Mouse (Mus musculus) embryonic facial prominence, embryonic 12.5 days (tissue): Measurements from ENCODE around the gene Nkain2. TPM values are rescaled to one million over a fixed set of nuclear protein-coding genes. Genes with fewer than 3 reads are reported as not detected.

Experiments used
- ATAC-seq: fragments of 200-750 bp; cut with Nextera tagmentation; 2 replicates; pipeline ENCODE4 v1.8.0; 2017; ENCODE audit not compliant: insufficient number of reproducible peaks, insufficient read depth, low FRiP score, low TSS enrichment
- H3K27ac ChIP-seq: fragments of 300-500 bp; sonication (generic); 2 replicates; pipeline ENCODE4 v1.5.1; 2016; ENCODE audit warnings: mild to moderate bottlenecking
- H3K27me3 ChIP-seq: fragments of 300-500 bp; sonication (generic); 2 replicates; pipeline ENCODE4 v1.6.1; 2016; ENCODE audit warnings: mild to moderate bottlenecking, moderate library complexity
- H3K36me3 ChIP-seq: fragments of 300-500 bp; sonication (generic); 2 replicates; pipeline ENCODE4 v1.6.1; 2016; ENCODE audit warnings: mild to moderate bottlenecking
- H3K4me1 ChIP-seq: fragments of 300-500 bp; sonication (generic); 2 replicates; pipeline ENCODE4 v1.6.1; 2016
- H3K4me2 ChIP-seq: fragments of 300-500 bp; sonication (generic); replicated peaks from 2 replicates; pipeline ENCODE4 v1.6.1; 2016; ENCODE audit warnings: mild to moderate bottlenecking, moderate library complexity
- H3K4me3 ChIP-seq: fragments of 300-500 bp; sonication (generic); 2 replicates; pipeline ENCODE4 v1.5.1; 2016; ENCODE audit warnings: mild to moderate bottlenecking
- H3K9ac ChIP-seq: fragments of 300-500 bp; sonication (generic); 2 replicates; pipeline ENCODE4 v1.6.1; 2016; ENCODE audit warnings: mild to moderate bottlenecking, moderate library complexity
- H3K9me3 ChIP-seq: fragments of 300-500 bp; sonication (generic); 2 replicates; pipeline ENCODE4 v1.6.1; 2016; ENCODE audit warnings: mild to moderate bottlenecking, moderate library complexity
- WGBS: fragments of 180-500 bp; shearing (Covaris S2); methylation state at CpG from one replicate; pipeline ENCODE4 v1.1.7; 2016; 5-methylcytosine and 5-hydroxymethylcytosine counted together
- polyA plus RNA-seq: library from polyadenylated mRNA; unstranded; fragments of >200 nt; fragmentation: Nextera tagmentation; extraction: Ambion mirVana; gene quantifications from 2 replicates; pipeline ENCODE4 v1.2.1, GENCODE M21; 2016

Nkain2 gene
- polyA plus RNA-seq, 1 experiment from 2014 or later = 1.7 TPM

- no peak for ATAC-seq
- no peak overlapping the region for H3K9ac ChIP-seq
- H3K9me3 ChIP-seq = no peaks in the 10 kb centered on the region
- 81% methylated on average over 1 of the region's 1 CpGs for WGBS
- no peaks in the 10 kb centered on the region for H3K36me3 ChIP-seq
- no peaks in the 10 kb centered on the region for H3K27me3 ChIP-seq
- no peak overlapping the region for H3K27ac ChIP-seq
- no peak overlapping the region for H3K4me2 ChIP-seq
- no peaks in the 10 kb centered on the region for H3K4me1 ChIP-seq
- no peak overlapping the region for H3K4me3 ChIP-seq
These were observed 354.2 kb downstream of the Nkain2 start for GRCm38 (mm10) chr10:32536057-32536456.

GRCm38 (mm10) chr10:32510821-32511220 is 379.4 kb downstream of the Nkain2 start:
- Histone ChIP-seq H3K9ac (no peak overlapping the region), H3K4me3 (no peak overlapping the region), H3K27ac (no peak overlapping the region), H3K4me2 (no peak overlapping the region), H3K4me1 (no peaks in the 10 kb centered on the region), H3K9me3 (no peaks in the 10 kb centered on the region), H3K27me3 (no peaks in the 10 kb centered on the region), H3K36me3 (no peaks in the 10 kb centered on the region)
- WGBS = 88% methylated on average over 1 of the region's 1 CpGs
- ATAC-seq = no peak

GRCm38 (mm10) chr10:32494591-32495182 is 395.6 kb downstream of the Nkain2 start:
- no peaks in the 10 kb centered on the region for H3K9me3 ChIP-seq

GRCm38 (mm10) chr10:32493600-32493999 is 396.7 kb downstream of the Nkain2 start:
- Histone ChIP-seq H3K27ac (no peak overlapping the region), H3K4me2 (no peak overlapping the region)
- 71% methylated on average over 1 of the region's 1 CpGs for WGBS

More at GRCm38 (mm10) chr10:32494591-32495182, 395.6 kb downstream of the Nkain2 start:
- Histone ChIP-seq H3K27ac (no peak overlapping the region), H3K4me3 (no peak overlapping the region), H3K36me3 (no peaks in the 10 kb centered on the region), H3K4me1 (no peaks in the 10 kb centered on the region), H3K27me3 (no peaks in the 10 kb centered on the region), H3K4me2 (no peak overlapping the region), H3K9ac (no peak overlapping the region)
- WGBS = 68% methylated on average over 1 of the region's 1 CpGs
- no peak for ATAC-seq

GRCm38 (mm10) chr10:32462726-32463125 is 427.5 kb downstream of the Nkain2 start:
- H3K9ac ChIP-seq = no peak overlapping the region
- no peak overlapping the region for H3K4me2 ChIP-seq
- no peaks in the 10 kb centered on the region for H3K27me3 ChIP-seq
- no peaks in the 10 kb centered on the region for H3K9me3 ChIP-seq
- no peak overlapping the region for H3K27ac ChIP-seq
- WGBS = 79% methylated on average over 2 of the region's 2 CpGs
- H3K36me3 ChIP-seq = no peaks in the 10 kb centered on the region
- no peak overlapping the region for H3K4me3 ChIP-seq
- no peak for ATAC-seq
- no peaks in the 10 kb centered on the region for H3K4me1 ChIP-seq

More at GRCm38 (mm10) chr10:32493600-32493999, 396.7 kb downstream of the Nkain2 start:
- H3K36me3 ChIP-seq = no peaks in the 10 kb centered on the region
- H3K4me1 ChIP-seq = no peaks in the 10 kb centered on the region
- H3K4me3 ChIP-seq = no peak overlapping the region
- no peak for ATAC-seq
- no peaks in the 10 kb centered on the region for H3K9me3 ChIP-seq
- H3K27me3 ChIP-seq = no peaks in the 10 kb centered on the region
- H3K9ac ChIP-seq = no peak overlapping the region

GRCm38 (mm10) chr10:32439932-32440519 is 450.2 kb downstream of the Nkain2 start:
- H3K9me3 ChIP-seq = no peaks in the 10 kb centered on the region
- ATAC-seq = no peak
- H3K36me3 ChIP-seq = no peaks in the 10 kb centered on the region
- H3K4me1 ChIP-seq = no peaks in the 10 kb centered on the region
- H3K4me3 ChIP-seq = no peak overlapping the region
- H3K27me3 ChIP-seq = no peaks in the 10 kb centered on the region
- H3K27ac ChIP-seq = no peak overlapping the region
- no peak overlapping the region for H3K9ac ChIP-seq
- 76% methylated on average over 3 of the region's 3 CpGs for WGBS
- H3K4me2 ChIP-seq = no peak overlapping the region

- H3K27me3 ChIP-seq = no peaks in the 10 kb centered on the region
- no peak overlapping the region for H3K4me3 ChIP-seq
- H3K4me2 ChIP-seq = no peak overlapping the region
- no peaks in the 10 kb centered on the region for H3K9me3 ChIP-seq
- no peak overlapping the region for H3K9ac ChIP-seq
- no peak overlapping the region for H3K27ac ChIP-seq
- H3K4me1 ChIP-seq = no peaks in the 10 kb centered on the region
- no peaks in the 10 kb centered on the region for H3K36me3 ChIP-seq
- ATAC-seq = no peak
These were observed 476.0 kb downstream of the Nkain2 start for GRCm38 (mm10) chr10:32414228-32414627.

GRCm38 (mm10) chr10:32411331-32411730 is 478.9 kb downstream of the Nkain2 start:
- no peak overlapping the region for H3K9ac ChIP-seq
- no peaks in the 10 kb centered on the region for H3K27me3 ChIP-seq
- no peaks in the 10 kb centered on the region for H3K9me3 ChIP-seq
- no peak overlapping the region for H3K4me2 ChIP-seq
- no peaks in the 10 kb centered on the region for H3K36me3 ChIP-seq
- H3K4me1 ChIP-seq = no peaks in the 10 kb centered on the region
- 86% methylated on average over 2 of the region's 2 CpGs for WGBS
- no peak for ATAC-seq
- no peak overlapping the region for H3K4me3 ChIP-seq
- H3K27ac ChIP-seq = no peak overlapping the region

GRCm38 (mm10) chr10:32400961-32401360 is 489.3 kb downstream of the Nkain2 start:
- H3K4me1 ChIP-seq = no peaks in the 10 kb centered on the region
- ATAC-seq = no peak
- WGBS = 81% methylated on average over 1 of the region's 1 CpGs
- H3K27ac ChIP-seq = no peak overlapping the region
- H3K36me3 ChIP-seq = no peaks in the 10 kb centered on the region
- H3K4me2 ChIP-seq = no peak overlapping the region
- H3K9ac ChIP-seq = no peak overlapping the region
- no peak overlapping the region for H3K4me3 ChIP-seq
- no peaks in the 10 kb centered on the region for H3K27me3 ChIP-seq
- no peaks in the 10 kb centered on the region for H3K9me3 ChIP-seq

- 82% methylated on average over 1 of the region's 1 CpGs for WGBS
These were observed 496.3 kb downstream of the Nkain2 start for GRCm38 (mm10) chr10:32393859-32394521.

GRCm38 (mm10) chr10:32393326-32393725 is 496.9 kb downstream of the Nkain2 start:
- Histone ChIP-seq H3K9ac (no peak overlapping the region), H3K4me1 (no peaks in the 10 kb centered on the region), H3K27ac (no peak overlapping the region), H3K27me3 (no peaks in the 10 kb centered on the region), H3K9me3 (no peaks in the 10 kb centered on the region), H3K4me3 (no peak overlapping the region), H3K36me3 (no peaks in the 10 kb centered on the region), H3K4me2 (no peak overlapping the region)
- ATAC-seq = no peak
- 87% methylated on average over 1 of the region's 1 CpGs for WGBS

More at GRCm38 (mm10) chr10:32393859-32394521, 496.3 kb downstream of the Nkain2 start:
- ATAC-seq = no peak
- no peaks in the 10 kb centered on the region for H3K4me1 ChIP-seq
- no peak overlapping the region for H3K9ac ChIP-seq
- H3K9me3 ChIP-seq = no peaks in the 10 kb centered on the region
- no peak overlapping the region for H3K4me3 ChIP-seq
- H3K27me3 ChIP-seq = no peaks in the 10 kb centered on the region
- no peak overlapping the region for H3K27ac ChIP-seq
- H3K4me2 ChIP-seq = no peak overlapping the region
- no peaks in the 10 kb centered on the region for H3K36me3 ChIP-seq

GRCm38 (mm10) chr10:32312754-32313153 is 577.5 kb downstream of the Nkain2 start:
- Histone ChIP-seq H3K27ac (no peak overlapping the region), H3K4me2 (no peak overlapping the region), H3K4me3 (no peak overlapping the region), H3K36me3 (no peaks in the 10 kb centered on the region), H3K9ac (no peak overlapping the region), H3K27me3 (no peaks in the 10 kb centered on the region), H3K9me3 (peaks cover 14% of the 10 kb centered on the region; the same call in 1 of the 2 replicates), H3K4me1 (no peaks in the 10 kb centered on the region)
- 91% methylated on average over 9 of the region's 9 CpGs for WGBS
- ATAC-seq = no peak
